Mouse (Mus musculus) cortical plate, adult 2 months (tissue): ENCODE measurements at regions not wholly inside any gene's neighbourhood (a gene's known extent, or its start where the extent isn't known, plus 50 kb on each side); places are given as distances from the start of the nearest gene placed in this dataset.

Source experiments
- CTCF ChIP-seq: fragments of 200-500 bp; IDR thresholded peaks from 2 replicates; pipeline ENCODE4 v1.5.1; 2011; ENCODE audit warnings: mild to moderate bottlenecking, control low read depth, low read length; ENCODE audit not compliant: insufficient read depth; ENCODE audit errors: extremely low read depth
- POLR2A ChIP-seq: fragments of 200-500 bp; IDR thresholded peaks from 2 replicates; pipeline ENCODE4 v1.6.1; 2011; ENCODE audit warnings: mild to moderate bottlenecking, low read length, control low read depth; ENCODE audit not compliant: insufficient read depth; ENCODE audit errors: extremely low read depth

DNA sequence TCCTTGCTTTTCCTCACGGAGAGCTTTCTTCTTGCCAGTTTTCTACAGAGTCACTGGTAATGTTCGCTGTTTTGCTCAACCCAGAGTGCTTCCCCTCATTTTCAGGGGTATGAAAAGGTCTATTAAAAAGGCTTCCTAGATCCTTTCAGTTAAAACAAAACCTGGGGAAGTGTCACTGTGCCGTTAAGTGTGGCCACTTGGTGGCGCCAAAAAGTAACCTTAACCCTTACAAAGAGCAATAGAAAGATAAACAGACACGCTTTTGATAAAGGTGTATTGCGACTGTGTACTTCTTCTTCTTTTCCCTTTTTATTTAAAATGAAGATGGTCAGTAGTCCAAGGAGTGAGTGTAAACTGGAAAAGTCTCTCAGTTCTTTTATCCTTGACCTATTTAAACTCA lies 145.2 kb upstream of the Smlr1 start:
- TF ChIP-seq CTCF (peak; percentile 68), POLR2A (no peak)
